Mouse (Mus musculus) bone marrow macrophage, adult 2 months (primary cell): ENCODE data around the gene Orc2.

Experiments used
- CTCF ChIP-seq: IDR thresholded peaks from 2 replicates; pipeline ENCODE4 v1.5.1; 2012; ENCODE audit warnings: low read depth, mild to moderate bottlenecking, low read length, moderate library complexity
- POLR2A ChIP-seq: IDR thresholded peaks from 2 replicates; pipeline ENCODE4 v1.6.1; 2012; ENCODE audit warnings: mild to moderate bottlenecking, low read depth, low read length, borderline replicate concordance

- no peak for TF ChIP-seq POLR2A
- no peak for TF ChIP-seq CTCF
These were observed 50.6 kb downstream of the Orc2 start for GRCm38 (mm10) chr1:58454316-58454715.
